ENCODE assay signal across 8 mouse cellular contexts in the genomic region with DNA sequence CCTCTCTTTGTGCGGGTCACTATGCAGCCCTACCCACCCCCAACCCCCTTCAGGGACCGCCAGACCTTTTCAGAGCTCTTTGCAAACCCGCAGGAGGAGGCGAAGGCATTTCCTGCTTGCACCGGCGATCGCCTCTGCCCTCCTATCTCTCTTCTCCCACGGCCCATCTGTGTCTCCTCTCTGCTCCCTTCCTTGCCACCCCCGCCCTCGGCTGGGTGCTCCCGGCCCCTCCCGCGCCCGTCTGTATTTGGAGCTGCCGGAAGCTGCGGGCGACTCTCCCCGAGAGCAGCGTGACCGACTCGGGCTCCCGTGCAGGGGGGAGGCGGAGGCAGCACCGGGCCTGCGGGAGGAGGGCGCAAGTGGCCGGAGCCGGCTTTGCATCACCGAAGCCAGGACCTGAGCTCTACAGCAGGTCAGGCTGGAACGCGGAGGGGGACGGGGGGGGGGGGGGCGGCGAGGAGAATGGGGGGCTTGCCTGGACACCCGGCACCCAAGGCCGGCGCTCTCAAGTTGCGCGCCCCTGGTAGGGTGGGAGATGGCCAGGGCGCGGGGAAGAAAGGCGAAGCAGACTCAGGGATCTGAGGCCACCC. TPM values are rescaled to one million over a fixed set of nuclear protein-coding genes. Genes with fewer than 3 reads are reported as not detected.
DNase-seq lines count a peak whose midpoint lies in the region; ATAC-seq lines count a peak whose summit lies in the region.

A gene (plus strand): TSS at position 49 of the 590 bp plus-strand sequence.

- WGBS in intestine, embryonic 15.5 days, result under 1% methylated on average over 42 of the region's 42 CpGs
- WGBS in midbrain, embryonic 10.5 days, result under 1% methylated on average over 36 of the region's 42 CpGs

- peak within 1 kb of the TSS; percentile 36; the same call in 1 of the 2 replicates for H3K27ac ChIP-seq in intestine, embryonic 15.5 days
- H3K27ac ChIP-seq in midbrain, embryonic 10.5 days (replicated peaks), result peak within 1 kb of the TSS; percentile 85

- no peaks in the 10 kb centered on the region for H3K27me3 ChIP-seq in intestine, embryonic 15.5 days (replicated peaks)
- H3K27me3 ChIP-seq in midbrain, embryonic 10.5 days (ENCODE audit: low read depth, poor library complexity, severe bottlenecking), result peaks cover 13% of the 10 kb centered on the region

- intact Hi-C loops in left cerebral cortex, postnatal 4 days (cut with DNase I), result no loop called here

- H3K9ac ChIP-seq in intestine, embryonic 15.5 days, result peak within 1 kb of the TSS; percentile 57

- no peaks in the 10 kb centered on the region for H3K36me3 ChIP-seq in intestine, embryonic 15.5 days
- no peaks in the 10 kb centered on the region for H3K36me3 ChIP-seq in midbrain, embryonic 10.5 days

- peak; percentile 68 for DNase-seq in adrenal gland, postnatal 10 days
- DNase-seq in embryo, embryonic 11 days, result peak; percentile 85
- DNase-seq in gonadal fat pad, adult 2 months (ENCODE audit: low read depth), result no peak
- DNase-seq in left cerebral cortex, postnatal 4 days, result peak; percentile 64
- peak; percentile 78 for DNase-seq in midbrain, embryonic 10.5 days (ENCODE audit: low spot score)
- peak; percentile 59 for DNase-seq in right cerebral cortex, postnatal 4 days
- peak; percentile 16 to 48 for DNase-seq in urinary bladder, postnatal 36 days (ENCODE audit: low spot score in 2 of 2)

- H3K4me2 ChIP-seq in intestine, embryonic 15.5 days (replicated peaks), result peak within 1 kb of the TSS; percentile 92

- peaks cover 5% of the 10 kb centered on the region; the same call in 1 of the 2 replicates for H3K4me1 ChIP-seq in intestine, embryonic 15.5 days (replicated peaks)
- H3K4me1 ChIP-seq in midbrain, embryonic 10.5 days, result peaks cover 14% of the 10 kb centered on the region

- H3K4me3 ChIP-seq in intestine, embryonic 15.5 days (replicated peaks), result peak within 1 kb of the TSS; percentile 53
- H3K4me3 ChIP-seq in midbrain, embryonic 10.5 days, result peak within 1 kb of the TSS; percentile 75

- no peaks in the 10 kb centered on the region for H3K9me3 ChIP-seq in intestine, embryonic 15.5 days
- no peaks in the 10 kb centered on the region for H3K9me3 ChIP-seq in midbrain, embryonic 10.5 days (replicated peaks)

- ATAC-seq in intestine, embryonic 15.5 days, result peak; percentile 86

RNA-seq across cellular contexts. Expression of the gene that starts here (rescaled TPM):
- total RNA-seq in adrenal gland, postnatal 10 days (2021), result 10 to 100 TPM in 1 of 2 experiments, 1 to 10 TPM in 1; 5.5 to 16.8 TPM
- 11.3 and 13.5 TPM in 2 replicates for polyA plus RNA-seq in gonadal fat pad, adult 2 months (2012; rRNA removed)
- polyA plus RNA-seq in intestine, embryonic 15.5 days (2015; fragmentation: Nextera tagmentation; extraction: Ambion mirVana), result 8.3 and 10.4 TPM in 2 replicates
- 10 to 100 TPM; 23.1 to 23.6 TPM for total RNA-seq in left cerebral cortex, postnatal 4 days (2021)
- polyA plus RNA-seq in midbrain, embryonic 10.5 days (2016; fragmentation: Nextera tagmentation; extraction: Ambion mirVana), result 9.2 and 11.2 TPM in 2 replicates
